Mouse (Mus musculus) kidney, embryonic 15.5 days (tissue): ENCODE measurements at regions not wholly inside any gene's neighbourhood (a gene's known extent, or its start where the extent isn't known, plus 50 kb on each side); places are given as distances from the start of the nearest gene placed in this dataset.
"Not testable (repeated sequence)": the region's sequence is repeated elsewhere in the genome, so short reads cannot be mapped to it uniquely, and the experiment has no call there.

Source experiments
- ATAC-seq: fragments of 200-750 bp; cut with Nextera tagmentation; replicated peaks from 2 replicates; pipeline ENCODE4 v1.8.0; 2017; ENCODE audit warnings: moderate TSS enrichment; ENCODE audit not compliant: low FRiP score
- H3K27ac ChIP-seq: fragments of 300-500 bp; sonication (generic); 2 replicates; pipeline ENCODE4 v1.5.1; 2015; ENCODE audit warnings: mild to moderate bottlenecking, inconsistent platforms
- H3K27me3 ChIP-seq: fragments of 300-500 bp; sonication (generic); 2 replicates; pipeline ENCODE4 v1.6.1; 2015; ENCODE audit warnings: inconsistent platforms
- H3K36me3 ChIP-seq: fragments of 300-500 bp; sonication (generic); 2 replicates; pipeline ENCODE4 v1.6.1; 2015; ENCODE audit warnings: inconsistent platforms
- H3K4me1 ChIP-seq: fragments of 300-500 bp; sonication (generic); 2 replicates; pipeline ENCODE4 v1.6.1; 2015; ENCODE audit warnings: inconsistent platforms
- H3K4me2 ChIP-seq: fragments of 300-500 bp; sonication (generic); 2 replicates; pipeline ENCODE4 v1.6.1; 2015; ENCODE audit warnings: moderate library complexity, mild to moderate bottlenecking, inconsistent platforms
- H3K4me3 ChIP-seq: fragments of 300-500 bp; sonication (generic); replicated peaks from 2 replicates; pipeline ENCODE4 v1.5.1; 2015; ENCODE audit warnings: mild to moderate bottlenecking, inconsistent platforms
- H3K9ac ChIP-seq: fragments of 300-500 bp; sonication (generic); 2 replicates; pipeline ENCODE4 v1.6.1; 2015; ENCODE audit warnings: mild to moderate bottlenecking, inconsistent platforms
- H3K9me3 ChIP-seq: fragments of 300-500 bp; sonication (generic); replicated peaks from 2 replicates; pipeline ENCODE4 v1.6.1; 2016; ENCODE audit warnings: inconsistent platforms
- WGBS: fragments of 180-500 bp; shearing (Covaris S2); methylation state at CpG from one replicate; pipeline ENCODE4 v1.1.7; 2015; ENCODE audit warnings: mixed read lengths; 5-methylcytosine and 5-hydroxymethylcytosine counted together

GRCm38 (mm10) chr11:40478171-40478570 is 216.8 kb downstream of the Mat2b start:
- H3K4me2 ChIP-seq, H3K4me3 ChIP-seq, H3K4me1 ChIP-seq, H3K36me3 ChIP-seq, ATAC-seq, H3K9ac ChIP-seq, H3K27me3 ChIP-seq, H3K9me3 ChIP-seq, H3K27ac ChIP-seq: not testable (repeated sequence)
- WGBS, result 36% methylated on average over 6 of the region's 6 CpGs

- Histone ChIP-seq H3K4me3 (no peak overlapping the region), H3K4me1 (no peaks in the 10 kb centered on the region), H3K9ac (no peak overlapping the region), H3K9me3 (no peaks in the 10 kb centered on the region), H3K27ac (no peak overlapping the region), H3K36me3 (no peaks in the 10 kb centered on the region), H3K4me2 (no peak overlapping the region), H3K27me3 (no peaks in the 10 kb centered on the region)
- 37% methylated on average over 7 of the region's 7 CpGs for WGBS
- ATAC-seq, result no peak
Measured at GRCm38 (mm10) chr11:40477294-40477693, 217.7 kb downstream of the Mat2b start.

DNA sequence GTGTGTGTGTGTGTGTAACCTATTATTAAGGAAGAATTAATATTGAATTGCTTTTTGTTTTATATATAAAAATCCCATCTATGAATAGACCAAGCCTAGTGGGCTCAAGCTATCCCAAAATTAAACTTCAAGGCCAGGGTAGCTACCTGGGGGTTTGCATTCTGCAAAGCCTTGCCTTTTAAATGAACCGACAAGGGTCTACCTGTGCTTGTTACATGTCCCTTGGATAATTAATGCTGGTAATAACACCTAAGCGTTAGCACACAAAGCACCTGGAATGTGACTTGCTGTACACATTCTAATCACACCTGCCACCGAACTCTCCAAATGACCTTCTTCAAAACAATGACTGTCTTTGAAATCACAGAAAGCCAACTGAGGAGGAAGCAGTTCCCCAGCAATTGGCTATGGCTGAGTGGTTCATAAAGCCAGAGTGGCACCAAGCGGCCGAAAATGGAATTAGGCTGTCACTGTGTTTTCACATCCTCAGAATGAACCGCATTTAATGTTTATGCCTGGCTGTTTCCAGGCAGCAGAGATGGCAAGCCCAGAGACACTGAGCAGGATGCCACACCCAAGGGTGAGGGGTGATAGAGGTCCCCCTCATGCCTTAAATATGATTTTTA is 225.8 kb downstream of the Mat2b start:
- ATAC-seq, result peak; percentile 88
- 13% methylated on average over 6 of the region's 6 CpGs for WGBS
- H3K9ac ChIP-seq, result no peak overlapping the region

DNA sequence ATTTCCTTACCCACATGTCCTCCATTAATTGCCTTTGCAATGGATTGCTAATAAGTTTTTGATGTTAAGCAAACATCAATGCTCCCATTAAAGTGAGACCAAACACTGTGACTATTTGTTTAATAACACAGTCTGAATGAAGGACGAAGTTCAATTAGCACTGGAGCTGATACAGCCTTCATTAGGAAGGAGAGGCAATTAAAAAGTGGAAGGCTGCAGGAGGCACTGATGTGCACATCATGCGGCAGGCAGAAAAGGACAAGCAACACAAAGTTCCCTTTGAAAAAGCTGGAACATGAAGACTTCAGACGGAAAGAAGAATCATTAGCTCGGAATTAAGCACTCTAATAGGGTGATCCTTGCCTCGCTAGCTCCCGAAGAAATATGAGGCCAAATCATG is 238.4 kb downstream of the Mat2b start:
- Histone ChIP-seq H3K4me3 (no peak overlapping the region), H3K36me3 (no peaks in the 10 kb centered on the region), H3K27me3 (no peaks in the 10 kb centered on the region), H3K4me2 (no peak overlapping the region), H3K9ac (no peak overlapping the region), H3K27ac (no peak overlapping the region), H3K4me1 (no peaks in the 10 kb centered on the region), H3K9me3 (no peaks in the 10 kb centered on the region)
- WGBS, result 74% methylated on average over 6 of the region's 6 CpGs
- ATAC-seq, result no peak

More for the DNA sequence above, 225.8 kb downstream of the Mat2b start:
- H3K4me2 ChIP-seq, result no peak overlapping the region
- H3K27me3 ChIP-seq, result no peaks in the 10 kb centered on the region
- H3K4me3 ChIP-seq, result no peak overlapping the region
- no peaks in the 10 kb centered on the region for H3K36me3 ChIP-seq
- H3K9me3 ChIP-seq, result no peaks in the 10 kb centered on the region
- H3K27ac ChIP-seq, result no peak overlapping the region
- no peaks in the 10 kb centered on the region for H3K4me1 ChIP-seq

DNA sequence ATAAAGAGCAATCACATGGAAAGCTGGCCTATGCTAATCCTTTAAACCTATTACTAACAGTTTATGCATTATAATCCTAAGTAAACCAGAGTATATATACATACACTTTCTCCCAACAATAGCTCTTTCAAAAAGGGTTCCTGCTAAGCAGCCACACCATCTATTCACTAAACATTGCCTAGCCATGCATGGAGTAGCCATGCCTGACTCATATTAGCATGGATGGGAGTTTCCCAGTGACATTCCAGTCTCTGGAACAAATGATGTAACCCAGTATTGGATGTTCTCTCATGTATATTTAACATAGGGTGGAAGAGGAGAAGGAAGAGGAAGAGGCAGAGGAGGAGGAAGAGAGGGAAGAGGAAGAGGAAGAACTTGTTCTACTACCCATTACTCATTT is 240.0 kb downstream of the Mat2b start:
- not testable (repeated sequence) for H3K4me2 ChIP-seq, H3K4me3 ChIP-seq, ATAC-seq

GRCm38 (mm10) chr11:40446846-40447245 is 248.2 kb downstream of the Mat2b start:
- no peak overlapping the region for H3K9ac ChIP-seq
- 73% methylated on average over 2 of the region's 2 CpGs for WGBS
- H3K27me3 ChIP-seq, result no peaks in the 10 kb centered on the region
- no peak overlapping the region for H3K4me2 ChIP-seq
- H3K4me3 ChIP-seq, result no peak overlapping the region
- H3K4me1 ChIP-seq, result no peaks in the 10 kb centered on the region
- no peak for ATAC-seq
- no peaks in the 10 kb centered on the region for H3K9me3 ChIP-seq
- no peaks in the 10 kb centered on the region for H3K36me3 ChIP-seq
- no peak overlapping the region for H3K27ac ChIP-seq

More for the DNA sequence above, 240.0 kb downstream of the Mat2b start:
- H3K36me3 ChIP-seq, H3K4me1 ChIP-seq, H3K9me3 ChIP-seq, H3K27ac ChIP-seq, H3K27me3 ChIP-seq, H3K9ac ChIP-seq: not testable (repeated sequence)

DNA sequence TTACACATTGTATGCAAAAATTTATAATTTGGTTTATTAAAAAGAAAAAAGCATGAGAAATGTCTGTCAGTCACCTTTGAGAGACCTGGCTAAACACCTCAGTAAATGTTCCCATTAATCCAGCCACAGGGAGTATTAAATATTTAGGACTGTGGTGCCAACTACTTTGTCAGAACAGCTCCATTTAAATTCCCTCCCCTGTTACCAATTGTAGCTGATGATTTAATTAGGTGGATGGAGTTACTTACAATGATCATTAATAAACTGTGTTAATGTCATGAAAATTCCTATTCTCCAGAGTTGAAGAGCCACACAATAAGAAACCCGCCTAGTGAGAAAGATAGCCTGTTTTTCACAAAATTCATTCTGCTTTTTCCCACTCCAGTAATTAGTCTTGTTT is 261.0 kb downstream of the Mat2b start:
- H3K9me3 ChIP-seq, result no peaks in the 10 kb centered on the region
- ATAC-seq, result no peak
- no peaks in the 10 kb centered on the region for H3K27me3 ChIP-seq
- H3K4me3 ChIP-seq, result no peak overlapping the region
- H3K4me2 ChIP-seq, result no peak overlapping the region
- H3K27ac ChIP-seq, result no peak overlapping the region
- no peak overlapping the region for H3K9ac ChIP-seq
- H3K4me1 ChIP-seq, result no peaks in the 10 kb centered on the region
- H3K36me3 ChIP-seq, result no peaks in the 10 kb centered on the region
- 89% methylated on average over 1 of the region's 1 CpGs for WGBS

DNA sequence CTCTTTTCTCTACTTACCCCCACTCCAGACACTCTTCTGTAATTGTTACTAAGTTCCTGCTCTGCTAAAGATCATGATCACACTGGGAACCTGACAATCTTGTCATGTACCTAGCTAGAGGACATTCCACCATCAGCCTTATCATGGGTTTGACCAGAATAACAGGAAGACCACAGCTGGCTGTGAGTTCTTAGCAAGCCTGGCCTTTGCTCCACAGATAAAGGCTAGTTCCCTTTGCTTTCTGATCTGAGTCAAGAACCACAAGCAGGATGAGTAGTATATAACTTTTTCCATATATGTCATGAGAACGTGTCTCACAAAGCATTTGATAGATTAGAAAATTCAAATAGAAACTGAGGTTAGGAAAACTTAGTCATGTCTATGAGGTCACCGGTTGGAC is 266.1 kb downstream of the Mat2b start:
- Histone ChIP-seq H3K4me3 (no peak overlapping the region), H3K27me3 (no peaks in the 10 kb centered on the region), H3K9me3 (no peaks in the 10 kb centered on the region), H3K27ac (no peak overlapping the region), H3K36me3 (no peaks in the 10 kb centered on the region), H3K4me2 (no peak overlapping the region), H3K9ac (no peak overlapping the region), H3K4me1 (no peaks in the 10 kb centered on the region)
- no peak for ATAC-seq
- WGBS, result 84% methylated on average over 2 of the region's 2 CpGs

DNA sequence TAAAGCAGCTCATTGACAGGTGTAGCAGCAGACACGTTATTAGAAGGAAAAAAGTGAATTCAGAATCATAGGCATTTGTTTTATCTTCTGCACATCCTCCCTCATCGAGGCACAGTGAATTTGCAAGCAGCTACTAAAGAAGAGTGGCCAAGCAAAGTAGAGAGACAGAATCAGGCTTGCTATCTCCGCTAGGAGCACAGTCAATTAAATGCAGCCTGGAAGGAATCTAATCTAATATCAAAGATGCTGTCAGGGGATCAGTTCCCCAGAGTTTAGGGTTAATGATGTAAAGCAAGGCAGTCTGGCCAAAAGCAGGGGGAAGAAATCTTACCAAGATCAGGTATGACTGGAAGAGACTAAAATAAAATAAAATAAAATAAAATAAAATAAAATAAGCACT is 270.7 kb downstream of the Mat2b start:
- no peak overlapping the region for H3K4me3 ChIP-seq
- no peaks in the 10 kb centered on the region for H3K36me3 ChIP-seq
- 71% methylated on average over 3 of the region's 3 CpGs for WGBS
- no peaks in the 10 kb centered on the region for H3K4me1 ChIP-seq
- no peak overlapping the region for H3K4me2 ChIP-seq
- H3K9me3 ChIP-seq, result no peaks in the 10 kb centered on the region
- no peak overlapping the region for H3K9ac ChIP-seq
- no peak overlapping the region for H3K27ac ChIP-seq
- no peak for ATAC-seq
- H3K27me3 ChIP-seq, result no peaks in the 10 kb centered on the region

- Histone ChIP-seq H3K9me3 (no peaks in the 10 kb centered on the region), H3K27ac (no peak overlapping the region), H3K4me1 (no peaks in the 10 kb centered on the region), H3K4me3 (no peak overlapping the region), H3K9ac (no peak overlapping the region), H3K27me3 (no peaks in the 10 kb centered on the region), H3K4me2 (no peak overlapping the region), H3K36me3 (no peaks in the 10 kb centered on the region)
- no peak for ATAC-seq
Measured at GRCm38 (mm10) chr11:40407571-40407970, 287.4 kb downstream of the Mat2b start.

DNA sequence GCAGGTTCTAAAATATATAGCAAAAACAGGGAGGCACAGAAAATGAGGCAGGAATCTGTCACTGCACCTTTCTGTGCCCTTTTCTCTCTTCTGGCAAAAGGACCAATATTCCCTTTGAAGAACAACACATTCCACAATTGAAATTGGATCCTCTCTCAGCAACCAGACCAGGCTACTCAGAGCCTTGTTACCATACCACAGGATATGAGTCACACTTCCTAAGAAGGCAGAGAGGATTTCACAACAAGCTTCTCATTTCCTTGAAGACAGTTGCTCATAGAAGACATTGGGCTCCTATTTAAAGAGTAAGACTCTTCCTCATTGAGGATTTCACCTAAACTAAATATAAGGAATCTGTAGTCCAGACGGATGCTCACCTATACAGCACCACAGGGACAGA is 292.8 kb downstream of the Mat2b start:
- H3K36me3 ChIP-seq, result no peaks in the 10 kb centered on the region
- no peaks in the 10 kb centered on the region for H3K27me3 ChIP-seq
- no peaks in the 10 kb centered on the region for H3K4me1 ChIP-seq
- H3K4me3 ChIP-seq, result no peak overlapping the region
- H3K9ac ChIP-seq, result no peak overlapping the region
- no peak; the same call in 1 of the 2 replicates for ATAC-seq
- H3K27ac ChIP-seq, result no peak overlapping the region
- no peaks in the 10 kb centered on the region for H3K9me3 ChIP-seq
- WGBS, result 63% methylated on average over 1 of the region's 1 CpGs
- H3K4me2 ChIP-seq, result no peak overlapping the region

DNA sequence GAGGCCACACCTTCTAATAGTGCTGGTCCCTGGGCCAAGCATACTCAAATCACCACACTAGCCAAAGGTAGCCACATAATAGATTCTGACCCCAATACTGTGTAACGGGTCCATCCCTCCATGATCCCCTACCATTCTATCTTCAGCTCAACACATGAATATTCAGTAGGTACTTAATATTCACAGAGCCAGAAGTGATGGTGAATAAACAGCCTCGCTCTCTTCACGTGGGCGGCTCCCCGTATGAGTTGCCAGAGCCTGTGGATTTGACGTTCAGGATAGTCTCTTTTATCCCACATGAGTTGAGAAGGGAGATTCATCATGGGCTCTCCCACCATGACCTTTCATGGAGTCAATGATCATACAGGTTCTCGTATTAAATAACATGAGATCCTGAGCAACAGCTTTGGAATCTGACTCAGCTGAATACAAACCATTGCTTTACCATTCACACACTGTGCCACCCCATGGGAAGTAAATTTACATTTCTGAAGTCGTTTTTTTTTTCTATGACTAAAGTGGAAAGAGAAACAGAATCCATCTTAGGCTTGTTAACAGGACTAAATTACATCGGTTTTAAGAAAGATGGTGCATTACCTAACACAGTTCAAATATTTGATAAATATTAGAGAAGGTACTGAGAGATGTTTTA is 297.4 kb downstream of the Mat2b start:
- WGBS, result 77% methylated on average over 9 of the region's 9 CpGs

DNA sequence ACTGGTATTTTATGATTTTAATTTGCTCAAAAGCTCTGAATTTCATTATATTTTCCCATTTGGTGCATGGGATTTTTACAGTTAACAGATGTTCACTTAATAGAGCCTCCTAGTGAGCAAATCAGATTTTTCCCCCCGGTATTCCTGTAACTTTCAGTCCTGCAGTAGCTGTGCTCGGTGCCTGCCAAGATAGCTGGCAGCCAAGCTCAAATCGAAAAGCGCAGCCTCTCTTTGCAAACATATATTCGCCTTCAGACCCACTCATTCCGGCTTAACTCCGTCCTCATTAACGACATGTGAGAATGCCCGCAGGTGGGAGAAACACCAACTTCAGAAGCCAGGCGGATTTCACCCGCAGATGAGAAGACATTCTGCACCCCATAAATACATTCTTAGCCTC is 299.7 kb downstream of the Mat2b start:
- no peak for ATAC-seq
- Histone ChIP-seq H3K27me3 (no peaks in the 10 kb centered on the region), H3K9ac (no peak overlapping the region), H3K9me3 (no peaks in the 10 kb centered on the region), H3K36me3 (no peaks in the 10 kb centered on the region), H3K27ac (no peak overlapping the region), H3K4me2 (no peak overlapping the region), H3K4me1 (0 out of 2 replicates have a peak, but pooled peaks cover 3% of the 10 kb centered on the region), H3K4me3 (no peak overlapping the region)
- 65% methylated on average over 11 of the region's 11 CpGs for WGBS

More for the DNA sequence above, 297.4 kb downstream of the Mat2b start:
- H3K4me2 ChIP-seq, result no peak overlapping the region
- H3K9ac ChIP-seq, result no peak overlapping the region
- H3K9me3 ChIP-seq, result no peaks in the 10 kb centered on the region
- H3K27me3 ChIP-seq, result no peaks in the 10 kb centered on the region
- no peak overlapping the region for H3K4me3 ChIP-seq
- H3K27ac ChIP-seq, result no peak overlapping the region
- no peak for ATAC-seq
- H3K4me1 ChIP-seq, result 0 out of 2 replicates have a peak, but pooled peaks cover 3% of the 10 kb centered on the region
- no peaks in the 10 kb centered on the region for H3K36me3 ChIP-seq
